Mouse (Mus musculus) right cerebral cortex, adult 2 months (tissue): ENCODE data around the gene Nup153.

Experiments used
- DNase-seq, 2 experiments: peaks; one replicate each; pipeline ENCODE4 v3.0.0; 2021 to 2022; ENCODE audit warnings: low spot score in 2 of 2

Gene Nup153

GRCm38 (mm10) chr13:46728411-46728810 is 671 bp upstream of the Nup153 start:
- peak; percentile 8 to 19 for DNase-seq

GRCm38 (mm10) chr13:46727038-46727836 is 503 bp downstream of the Nup153 start:
- peak; percentile 26 to 50 for DNase-seq

- DNase-seq: peak; percentile 20 to 24
Observed at GRCm38 (mm10) chr13:46726288-46727037, 1.3 kb downstream of the Nup153 start.

GRCm38 (mm10) chr13:46725227-46725626 is 2.5 kb downstream of the Nup153 start:
- no peak for DNase-seq

GRCm38 (mm10) chr13:46724371-46724770 is 3.4 kb downstream of the Nup153 start:
- DNase-seq: no peak

- DNase-seq: no peak
Observed at GRCm38 (mm10) chr13:46721009-46721408, 6.7 kb downstream of the Nup153 start.

- no peak for DNase-seq
Observed at GRCm38 (mm10) chr13:46718893-46719400, 8.8 kb downstream of the Nup153 start.

- DNase-seq: no peak
Observed at GRCm38 (mm10) chr13:46715976-46716639, 11.6 kb downstream of the Nup153 start.

- no peak for DNase-seq
Observed at GRCm38 (mm10) chr13:46713486-46713885, 14.3 kb downstream of the Nup153 start.

- DNase-seq: no peak
Observed at GRCm38 (mm10) chr13:46703138-46703537, 24.6 kb downstream of the Nup153 start.

- no peak for DNase-seq
Observed at GRCm38 (mm10) chr13:46701486-46701885, 26.3 kb downstream of the Nup153 start.

GRCm38 (mm10) chr13:46699372-46699771 is 28.4 kb downstream of the Nup153 start:
- DNase-seq: no peak

- DNase-seq: no peak
Observed at GRCm38 (mm10) chr13:46696788-46697187, 31.0 kb downstream of the Nup153 start.

GRCm38 (mm10) chr13:46695932-46696331 is 31.8 kb downstream of the Nup153 start:
- DNase-seq: no peak

GRCm38 (mm10) chr13:46695296-46695908 is 32.3 kb downstream of the Nup153 start:
- DNase-seq: no peak

GRCm38 (mm10) chr13:46690559-46691241 is 37.0 kb downstream of the Nup153 start:
- no peak for DNase-seq

GRCm38 (mm10) chr13:46683370-46683769 is 44.4 kb downstream of the Nup153 start:
- no peak for DNase-seq

- no peak for DNase-seq
Observed at GRCm38 (mm10) chr13:46682921-46683320, 44.8 kb downstream of the Nup153 start.

GRCm38 (mm10) chr13:46677721-46678120 is 50.0 kb downstream of the Nup153 start:
- no peak for DNase-seq

- no peak for DNase-seq
Observed at GRCm38 (mm10) chr13:46674601-46675000, 53.1 kb downstream of the Nup153 start.

GRCm38 (mm10) chr13:46670514-46670913 is 57.2 kb downstream of the Nup153 start:
- no peak for DNase-seq
